Mouse (Mus musculus) embryo, embryonic 10.5 days (tissue): Measurements from ENCODE around the gene Sema5a.

Experiments used
- DNase-seq: peaks from one replicate; pipeline ENCODE4 v3.0.0-alpha.2; 2015; ENCODE audit warnings: low spot score

Gene Sema5a

GRCm38 (mm10) chr15:32247281-32247680 lies 2.7 kb downstream of the Sema5a start:
- peak; percentile 43 for DNase-seq

GRCm38 (mm10) chr15:32254806-32255205 lies 10.2 kb downstream of the Sema5a start:
- no peak for DNase-seq

GRCm38 (mm10) chr15:32257340-32257739 lies 12.7 kb downstream of the Sema5a start:
- no peak for DNase-seq

- DNase-seq = peak; percentile 42
These were observed 13.3 kb downstream of the Sema5a start for GRCm38 (mm10) chr15:32257886-32258319.

- DNase-seq = no peak
These were observed 14.9 kb downstream of the Sema5a start for GRCm38 (mm10) chr15:32259362-32260096.

- peak; percentile 71 for DNase-seq
These were observed 16.3 kb downstream of the Sema5a start for GRCm38 (mm10) chr15:32260942-32261341.

GRCm38 (mm10) chr15:32263651-32264050 lies 19.0 kb downstream of the Sema5a start:
- DNase-seq = no peak

GRCm38 (mm10) chr15:32264822-32265377 lies 20.3 kb downstream of the Sema5a start:
- no peak for DNase-seq

- DNase-seq = no peak
These were observed 20.8 kb downstream of the Sema5a start for GRCm38 (mm10) chr15:32265378-32265934.

GRCm38 (mm10) chr15:32266122-32266820 lies 21.7 kb downstream of the Sema5a start:
- no peak for DNase-seq

GRCm38 (mm10) chr15:32270106-32270505 lies 25.5 kb downstream of the Sema5a start:
- no peak for DNase-seq

- no peak for DNase-seq
These were observed 29.3 kb downstream of the Sema5a start for GRCm38 (mm10) chr15:32273925-32274324.

GRCm38 (mm10) chr15:32275020-32275419 lies 30.4 kb downstream of the Sema5a start:
- DNase-seq = no peak

- DNase-seq = no peak
These were observed 34.0 kb downstream of the Sema5a start for GRCm38 (mm10) chr15:32278600-32278999.

GRCm38 (mm10) chr15:32281374-32281773 lies 36.8 kb downstream of the Sema5a start:
- no peak for DNase-seq

GRCm38 (mm10) chr15:32284688-32285087 lies 40.1 kb downstream of the Sema5a start:
- no peak for DNase-seq

GRCm38 (mm10) chr15:32286296-32286695 lies 41.7 kb downstream of the Sema5a start:
- DNase-seq = no peak

- no peak for DNase-seq
These were observed 43.9 kb downstream of the Sema5a start for GRCm38 (mm10) chr15:32288480-32288879.

- DNase-seq = no peak
These were observed 46.4 kb downstream of the Sema5a start for GRCm38 (mm10) chr15:32291000-32291399.

- no peak for DNase-seq
These were observed 51.9 kb downstream of the Sema5a start for GRCm38 (mm10) chr15:32296523-32296922.

- no peak for DNase-seq
These were observed 52.7 kb downstream of the Sema5a start for GRCm38 (mm10) chr15:32297266-32297665.

- no peak for DNase-seq
These were observed 53.9 kb downstream of the Sema5a start for GRCm38 (mm10) chr15:32298525-32298924.

GRCm38 (mm10) chr15:32300991-32301390 lies 56.4 kb downstream of the Sema5a start:
- no peak for DNase-seq
